Mouse (Mus musculus) mouse trophoblast stem cell (cell line): ENCODE results near the gene Mex3a.

Experiments used
- in situ Hi-C, 2 experiments: fragments of 300-500 bp; cut with MseI, MboI; formaldehyde crosslinking; loops; 2 replicates in 1 of 2; 3 replicates in 1 of 2; pipeline ENCODE4 v1.15.1; 2025

Mex3a gene

GRCm38 (mm10) chr3:88532299-88532674 lies at the start of gene Mex3a:
Gene Mex3a, plus strand, starts transcription at chr3:88532395.
- in situ Hi-C loops: no loop called here

- in situ Hi-C loops: loop anchor here in 1 of 2 experiments (5.0 kb wide), 1 partner anchor 39 kb away; no protein-coding TSS in a partner anchor
Observed at GRCm38 (mm10) chr3:88483141-88483540, 49.1 kb upstream of the Mex3a start.

DNA sequence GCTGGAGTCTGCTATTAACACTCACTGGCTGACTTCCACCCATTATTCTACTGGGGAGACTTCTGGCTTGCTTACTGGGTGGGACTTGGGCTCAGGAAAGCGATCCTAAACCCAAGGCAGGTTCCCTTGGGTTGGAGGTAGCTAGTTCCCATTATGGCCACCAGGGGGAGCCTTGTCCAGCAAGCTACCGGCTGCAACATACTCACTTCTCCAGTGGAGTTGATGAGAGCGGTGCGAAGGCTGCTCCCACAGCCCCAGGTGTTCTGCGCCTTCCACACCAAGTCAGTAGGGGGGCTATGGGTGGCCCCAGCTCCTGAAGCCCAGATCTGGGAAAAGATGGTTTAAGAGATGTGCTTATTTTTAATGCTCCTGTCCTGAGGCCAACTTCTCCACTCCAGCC lies 48.6 kb upstream of the Mex3a start:
- in situ Hi-C loops: loop anchor here in 1 of 2 experiments (5.0 kb wide), 1 partner anchor 39 kb away; no protein-coding TSS in a partner anchor

GRCm38 (mm10) chr3:88484597-88485316 lies 47.4 kb upstream of the Mex3a start:
- in situ Hi-C loops: loop anchor here (5.0 kb wide), 1 partner anchor 38 kb away; no protein-coding TSS in a partner anchor

- in situ Hi-C loops: loop anchor here in 1 of 2 experiments (5.0 kb wide), 1 partner anchor 36 kb away; no protein-coding TSS in a partner anchor
Observed at GRCm38 (mm10) chr3:88486043-88486442, 46.2 kb upstream of the Mex3a start.

GRCm38 (mm10) chr3:88486887-88487286 lies 45.3 kb upstream of the Mex3a start:
- in situ Hi-C loops: loop anchor here in 1 of 2 experiments (5.0 kb wide), 1 partner anchor 35 kb away; no protein-coding TSS in a partner anchor

- in situ Hi-C loops: loop anchor here in 1 of 2 experiments (5.0 kb wide), 1 partner anchor 35 kb away; no protein-coding TSS in a partner anchor
Observed at GRCm38 (mm10) chr3:88487396-88487795, 44.8 kb upstream of the Mex3a start.

DNA sequence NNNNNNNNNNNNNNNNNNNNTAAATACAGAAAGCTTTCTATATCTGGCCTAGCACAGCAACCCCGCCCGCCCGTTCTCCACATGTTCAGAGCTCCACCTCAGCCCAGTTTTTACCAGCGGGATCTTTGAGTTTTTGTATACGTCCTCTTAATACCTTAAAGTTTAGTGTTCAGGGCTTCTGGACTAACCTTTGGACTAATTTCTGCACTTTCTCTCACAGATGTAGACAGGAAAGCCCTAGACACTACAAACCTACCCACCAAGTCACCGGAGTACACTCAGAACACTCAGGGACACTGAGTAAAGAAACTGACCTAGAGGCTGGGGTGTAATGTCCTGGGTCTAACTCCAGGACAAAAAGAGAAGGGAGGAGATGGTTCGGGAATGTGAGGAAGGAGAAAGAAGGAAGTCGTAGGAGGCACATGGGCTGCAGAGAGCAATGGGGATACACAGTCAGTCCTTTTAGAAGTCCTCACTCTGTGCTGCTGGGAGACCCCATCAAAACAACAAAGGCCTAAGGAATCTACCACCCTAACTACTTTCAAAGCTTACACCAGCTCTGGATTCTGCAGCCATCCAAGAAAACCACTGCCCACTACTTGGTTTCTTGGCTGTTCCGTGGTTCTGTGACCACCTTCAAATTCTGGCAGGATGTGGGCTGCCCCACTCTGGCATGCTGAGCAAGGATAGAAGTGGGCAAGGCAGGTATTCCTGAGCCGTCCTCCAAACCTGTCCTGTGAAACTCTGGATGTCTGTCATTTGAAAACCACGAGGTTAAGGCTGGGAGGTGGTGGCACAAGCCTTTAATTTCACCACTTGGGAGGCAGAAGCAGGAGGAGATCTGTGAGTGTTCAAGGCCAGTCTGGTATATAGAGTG lies 38.3 kb upstream of the Mex3a start:
- in situ Hi-C loops: no loop called here

GRCm38 (mm10) chr3:88494836-88495628 lies 37.2 kb upstream of the Mex3a start:
- in situ Hi-C loops: no loop called here

DNA sequence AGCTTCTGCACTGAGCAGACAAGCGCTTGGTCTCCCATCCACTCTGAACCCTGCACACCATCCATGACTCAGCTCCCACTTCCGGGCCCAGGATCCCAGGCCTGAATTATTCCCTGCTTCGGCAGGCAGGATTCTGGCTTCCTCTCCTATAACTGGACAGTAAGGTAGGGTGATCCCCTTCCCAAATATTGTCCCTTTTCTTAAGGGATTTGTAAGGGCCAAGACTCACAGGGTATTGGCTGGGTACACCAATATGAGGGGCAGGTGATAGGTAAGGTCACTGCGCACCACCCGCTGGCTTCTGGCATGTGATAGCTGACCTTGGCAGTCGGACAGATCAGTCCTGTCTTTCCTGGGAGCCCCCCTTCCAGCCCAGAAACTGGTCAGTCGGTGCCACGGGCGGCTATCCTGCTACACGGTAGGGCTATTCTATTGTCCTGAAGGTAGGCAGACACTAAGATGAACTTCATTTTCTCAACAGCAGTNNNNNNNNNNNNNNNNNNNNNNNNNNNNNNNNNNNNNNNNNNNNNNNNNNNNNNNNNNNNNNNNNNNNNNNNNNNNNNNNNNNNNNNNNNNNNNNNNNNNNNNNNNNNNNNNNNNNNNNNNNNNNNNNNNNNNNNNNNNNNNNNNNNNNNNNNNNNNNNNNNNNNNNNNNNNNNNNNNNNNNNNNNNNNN lies 36.3 kb upstream of the Mex3a start:
- in situ Hi-C loops: no loop called here

DNA sequence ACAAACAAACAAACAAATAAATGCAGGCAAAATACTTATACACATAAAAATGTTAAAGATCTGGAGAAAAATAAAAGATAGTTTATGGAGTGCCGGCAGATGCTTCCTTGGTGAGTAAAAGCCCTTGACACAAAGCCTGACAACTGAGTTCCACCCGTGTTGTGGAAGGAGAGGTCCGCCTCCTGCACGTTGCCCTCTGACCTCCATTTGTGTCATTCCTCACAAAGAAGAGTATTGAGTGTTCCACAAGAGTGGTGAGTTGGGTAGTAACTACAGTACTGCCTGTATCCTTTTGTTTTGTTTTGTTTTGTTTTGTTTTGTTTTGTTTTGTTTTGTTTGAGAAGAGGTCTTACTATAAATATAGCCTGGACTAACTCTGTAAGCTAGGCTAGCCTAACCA lies 32.6 kb upstream of the Mex3a start:
- in situ Hi-C loops: no loop called here

GRCm38 (mm10) chr3:88500087-88500486 lies 32.1 kb upstream of the Mex3a start:
- in situ Hi-C loops: no loop called here

DNA sequence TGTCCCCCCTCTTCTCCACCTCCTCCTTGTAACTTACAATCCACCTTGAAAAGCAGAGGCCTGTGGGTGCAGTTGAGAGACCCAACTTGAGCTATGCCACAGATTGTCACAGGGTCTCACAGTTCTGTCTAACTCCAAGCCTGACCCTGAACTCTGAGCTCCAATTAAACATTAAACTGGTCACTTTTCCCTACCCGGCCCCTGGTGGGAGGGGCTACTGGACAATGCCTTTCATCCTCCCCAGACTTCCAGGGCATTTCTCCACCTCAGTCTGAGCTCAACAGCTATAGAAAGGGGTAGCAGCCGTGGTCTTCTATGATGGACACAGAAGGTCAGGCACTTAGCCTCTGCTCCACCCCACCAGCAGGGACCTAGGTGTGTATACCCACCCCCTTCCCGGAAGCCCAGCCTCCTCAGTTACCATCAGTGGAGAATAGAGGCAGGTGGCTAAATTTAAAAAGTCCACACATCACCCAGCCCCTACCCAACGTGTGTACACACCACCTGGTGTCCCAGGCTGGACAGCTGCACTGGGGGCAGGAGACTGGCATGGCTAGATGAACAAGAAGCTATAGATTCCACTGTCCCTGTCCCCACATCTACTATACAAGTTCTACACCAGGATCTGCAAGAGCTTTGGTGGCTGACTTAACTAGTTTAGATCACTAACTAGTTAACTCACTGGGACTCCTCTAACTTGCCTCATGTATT lies 31.4 kb upstream of the Mex3a start:
- in situ Hi-C loops: no loop called here

- in situ Hi-C loops: no loop called here
Observed at GRCm38 (mm10) chr3:88501366-88502030, 30.7 kb upstream of the Mex3a start.

DNA sequence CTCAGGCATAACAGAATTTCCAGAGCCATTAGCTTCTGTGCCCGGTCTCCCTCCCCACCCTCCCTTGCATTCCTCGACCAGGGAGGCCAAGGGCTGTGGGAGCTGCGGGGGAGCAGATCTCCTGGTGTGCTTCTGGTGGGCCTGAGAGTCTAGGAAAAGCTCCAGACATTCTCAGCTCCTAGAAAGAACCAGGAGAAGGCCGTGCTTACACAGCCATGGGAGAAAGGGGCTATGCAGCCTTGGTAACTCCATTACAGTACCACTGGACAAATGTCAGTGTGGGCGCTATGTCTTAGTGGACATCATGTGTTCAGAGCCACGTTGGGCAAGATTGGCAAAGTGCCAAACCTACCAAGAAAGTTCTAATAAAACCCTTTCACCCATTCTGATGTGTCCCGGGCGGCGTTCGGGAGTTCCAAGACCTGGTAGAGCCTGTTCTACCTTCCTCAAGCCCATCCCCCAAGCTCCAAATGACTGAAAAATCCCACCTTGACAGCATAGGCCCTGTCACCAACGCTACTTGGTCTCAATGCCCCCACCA lies 30.1 kb upstream of the Mex3a start:
- in situ Hi-C loops: no loop called here

DNA sequence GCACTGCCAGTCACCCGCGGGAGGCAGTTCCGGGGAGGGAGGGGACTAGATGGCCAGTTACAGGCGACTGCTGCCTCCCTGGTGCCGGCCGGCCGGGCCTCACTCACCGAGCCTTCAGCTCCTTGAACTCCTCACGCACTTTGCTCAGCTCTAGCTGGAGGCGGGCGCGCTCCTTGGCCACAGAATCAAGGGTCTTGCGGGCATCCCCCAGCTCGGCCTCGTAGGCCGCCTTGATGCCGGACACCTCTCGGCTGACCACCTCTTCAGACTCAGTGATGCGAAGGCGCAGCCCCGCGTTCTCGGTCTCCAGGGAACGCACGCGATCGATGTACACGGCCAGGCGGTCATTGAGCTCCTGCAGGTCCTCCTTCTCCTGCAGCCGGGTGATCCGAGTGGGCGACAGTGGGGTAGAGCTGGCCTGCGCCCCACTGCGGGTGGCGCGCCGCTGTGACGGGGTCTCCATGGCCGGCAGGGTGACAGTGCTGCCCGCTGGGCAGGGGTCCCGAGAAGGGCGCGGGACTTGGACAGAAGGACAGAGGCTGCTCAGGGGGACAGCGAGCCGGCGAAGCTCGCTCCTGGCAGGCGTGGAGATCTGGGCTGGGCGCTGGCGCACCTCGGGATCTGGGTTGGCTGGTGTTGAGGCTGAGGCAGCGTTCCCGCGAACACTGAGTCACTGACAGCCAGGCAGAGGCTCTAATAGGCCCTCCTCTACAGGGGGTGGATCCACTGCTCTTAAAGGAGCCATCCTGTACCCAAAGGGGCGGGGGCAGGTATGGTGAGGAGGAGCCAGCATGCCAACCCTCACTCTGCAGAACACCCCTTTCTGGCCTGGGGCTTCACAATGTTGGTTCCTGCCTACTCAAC lies 29.3 kb upstream of the Mex3a start:
- in situ Hi-C loops: no loop called here

GRCm38 (mm10) chr3:88503505-88503863 lies 28.7 kb upstream of the Mex3a start:
- in situ Hi-C loops: no loop called here

GRCm38 (mm10) chr3:88503881-88504746 lies 28.1 kb upstream of the Mex3a start:
- in situ Hi-C loops: no loop called here
